Mouse (Mus musculus): ENCODE measurements at regions not wholly inside any gene's neighbourhood (a gene's known extent, or its start where the extent isn't known, plus 50 kb on each side); places are given as distances from the start of the nearest gene placed in this dataset.

DNA sequence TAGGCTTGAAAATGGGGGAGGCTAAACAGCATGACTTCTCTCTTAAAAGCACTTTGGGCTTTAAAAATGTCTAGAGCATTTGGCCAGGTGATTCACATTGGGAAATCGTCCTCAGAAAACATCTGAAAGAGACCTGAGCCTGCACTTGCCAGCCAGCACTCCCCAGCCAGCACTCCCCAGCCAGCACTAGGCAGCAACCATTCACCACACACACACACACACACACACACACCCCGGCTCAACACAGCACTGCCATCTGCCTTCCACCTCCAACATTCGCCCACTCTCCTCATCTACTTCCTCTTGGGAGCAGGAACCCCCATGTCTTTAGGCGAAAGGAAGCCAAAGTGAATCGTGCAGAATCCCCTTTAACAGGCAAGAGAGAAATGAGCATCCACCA, 85.4 kb downstream of the Atp23 start:
- H3K36me3 ChIP-seq (ENCODE audit: inconsistent target): no peaks in the 10 kb centered on the region
- no peak overlapping the region for H3K27ac ChIP-seq
- H3K4me3 ChIP-seq (ENCODE audit: inconsistent target): no peak overlapping the region
- 19% methylated on average over 5 of the region's 5 CpGs for WGBS (ENCODE audit: missing documents)
- H3K79me2 ChIP-seq (ENCODE audit: inconsistent target): no peaks in the 10 kb centered on the region

DNA sequence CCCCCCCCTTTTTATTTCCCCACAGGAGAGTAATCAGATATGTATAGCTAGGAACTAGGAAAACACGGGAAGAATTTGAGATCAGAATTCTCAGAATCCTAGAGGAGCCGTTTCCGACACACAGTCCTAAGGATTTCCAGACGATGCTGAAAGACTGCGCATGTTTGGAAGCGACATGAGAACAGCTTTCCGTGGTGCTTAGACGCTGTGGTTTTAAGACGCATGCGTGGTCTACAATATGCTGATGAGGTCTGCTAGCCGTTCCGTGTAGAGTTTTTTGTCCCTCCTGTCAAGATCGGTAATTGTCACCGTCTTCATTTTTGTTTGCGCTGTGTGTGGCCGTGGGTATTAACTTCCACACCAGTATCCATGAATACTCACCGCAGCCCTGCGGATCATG, 86.2 kb downstream of the Atp23 start:
- no peak overlapping the region for H3K27ac ChIP-seq
- H3K79me2 ChIP-seq (ENCODE audit: inconsistent target): no peaks in the 10 kb centered on the region
- no peaks in the 10 kb centered on the region for H3K36me3 ChIP-seq (ENCODE audit: inconsistent target)
- WGBS (ENCODE audit: missing documents): 96% methylated on average over 18 of the region's 18 CpGs
- no peak overlapping the region for H3K4me3 ChIP-seq (ENCODE audit: inconsistent target)

DNA sequence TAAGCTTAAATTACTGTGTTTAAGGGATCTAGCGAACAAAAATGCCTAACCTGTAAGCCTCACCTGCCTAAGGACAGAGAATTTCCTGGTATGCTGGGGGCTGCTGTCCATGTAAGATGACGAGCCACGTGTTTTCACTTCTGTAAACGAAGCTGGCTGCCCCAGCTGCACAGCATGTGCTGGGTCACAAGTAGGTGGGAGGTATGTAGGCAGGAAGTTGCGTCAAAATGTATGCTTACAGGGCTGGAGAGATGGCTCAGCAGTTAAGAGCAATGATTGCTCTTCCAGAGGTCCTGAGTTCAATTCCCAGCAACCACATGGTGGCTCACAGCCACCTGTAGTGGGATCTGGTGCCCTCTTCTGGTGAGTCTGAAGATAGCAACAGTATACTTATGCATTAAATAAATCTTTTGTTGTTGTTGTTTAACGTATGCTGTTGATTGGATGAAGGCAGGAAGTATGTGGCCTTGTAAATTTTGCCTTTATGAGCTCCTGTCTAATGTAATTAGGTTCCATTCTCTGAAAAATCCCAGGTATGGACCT, 88.0 kb downstream of the Atp23 start:
- Histone ChIP-seq H3K36me3 (ENCODE audit: inconsistent target) (no peaks in the 10 kb centered on the region), H3K79me2 (ENCODE audit: inconsistent target) (no peaks in the 10 kb centered on the region), H3K4me3 (ENCODE audit: inconsistent target) (no peak overlapping the region), H3K27ac (no peak overlapping the region)
- 41% methylated on average over 6 of the region's 6 CpGs for WGBS (ENCODE audit: missing documents)

DNA sequence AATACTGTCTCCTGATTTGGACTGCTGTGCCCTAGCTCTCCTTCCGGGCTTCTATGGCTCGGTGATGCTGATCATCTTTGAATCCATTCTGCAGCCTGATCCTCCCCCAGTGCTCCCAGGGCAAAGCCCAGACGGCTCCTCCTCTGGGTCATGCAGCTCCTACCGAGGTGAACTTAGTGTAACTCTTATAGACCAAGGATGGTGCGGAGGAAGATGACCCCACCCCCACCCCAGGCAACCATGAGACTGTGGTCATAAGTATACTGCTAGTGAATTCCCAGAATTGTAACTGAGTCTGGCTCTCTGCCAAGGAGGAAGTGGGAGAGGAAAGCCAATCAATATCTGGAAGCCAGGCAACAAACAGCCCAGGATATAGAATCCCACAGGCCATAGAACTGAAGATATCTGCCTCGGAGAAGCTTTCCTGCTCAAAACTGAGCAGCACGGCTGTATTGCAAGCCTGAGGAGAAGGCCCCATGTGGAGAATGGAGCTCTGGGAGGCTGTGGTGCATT, 88.9 kb downstream of the Atp23 start:
- H3K4me3 ChIP-seq (ENCODE audit: inconsistent target): no peak overlapping the region
- 88% methylated on average over 7 of the region's 7 CpGs for WGBS (ENCODE audit: missing documents)
- H3K27ac ChIP-seq: no peak overlapping the region

DNA sequence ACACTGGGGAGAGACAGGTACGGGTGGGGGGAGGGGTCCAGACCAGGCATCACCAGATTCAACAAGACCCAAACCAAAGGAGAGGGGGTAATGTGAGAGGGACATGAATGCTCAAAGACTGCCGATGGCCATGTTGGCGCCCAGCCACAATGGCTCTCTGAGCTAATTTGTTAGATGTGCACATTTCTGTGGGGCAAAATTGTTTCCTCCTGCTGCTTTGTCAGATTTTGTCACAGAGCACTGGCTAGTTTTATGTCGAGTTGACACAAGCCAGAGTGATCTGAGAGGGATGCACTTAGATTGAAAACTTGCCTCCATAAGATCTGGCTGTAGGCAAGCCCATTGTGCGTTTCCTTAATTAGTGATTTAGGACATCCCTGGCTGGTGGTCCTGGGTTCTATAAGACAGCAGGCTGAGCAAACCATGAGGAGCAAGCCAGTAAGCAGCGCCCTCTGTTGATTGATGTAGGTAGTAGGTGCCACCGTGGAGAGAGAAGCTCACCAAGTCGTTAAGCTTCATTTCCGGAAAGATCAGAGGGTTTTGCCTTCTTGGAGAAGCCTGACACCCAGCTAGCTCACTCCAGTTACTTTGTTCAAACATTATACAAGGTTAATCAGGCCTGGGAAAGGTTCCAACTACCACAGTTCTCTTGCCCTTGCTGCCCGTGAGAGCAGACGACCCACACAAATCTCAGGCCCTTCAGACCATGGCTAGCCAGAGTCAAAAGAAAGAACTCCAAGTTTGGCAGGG, 90.6 kb downstream of the Atp23 start:
- WGBS (ENCODE audit: missing documents): 81% methylated on average over 11 of the region's 11 CpGs
- Histone ChIP-seq H3K36me3 (ENCODE audit: inconsistent target) (no peaks in the 10 kb centered on the region), H3K4me3 (ENCODE audit: inconsistent target) (no peak overlapping the region), H3K79me2 (ENCODE audit: inconsistent target) (no peaks in the 10 kb centered on the region), H3K27ac (no peak overlapping the region)

More for the DNA sequence above, 88.9 kb downstream of the Atp23 start:
- Histone ChIP-seq H3K79me2 (ENCODE audit: inconsistent target) (no peaks in the 10 kb centered on the region), H3K36me3 (ENCODE audit: inconsistent target) (no peaks in the 10 kb centered on the region)

DNA sequence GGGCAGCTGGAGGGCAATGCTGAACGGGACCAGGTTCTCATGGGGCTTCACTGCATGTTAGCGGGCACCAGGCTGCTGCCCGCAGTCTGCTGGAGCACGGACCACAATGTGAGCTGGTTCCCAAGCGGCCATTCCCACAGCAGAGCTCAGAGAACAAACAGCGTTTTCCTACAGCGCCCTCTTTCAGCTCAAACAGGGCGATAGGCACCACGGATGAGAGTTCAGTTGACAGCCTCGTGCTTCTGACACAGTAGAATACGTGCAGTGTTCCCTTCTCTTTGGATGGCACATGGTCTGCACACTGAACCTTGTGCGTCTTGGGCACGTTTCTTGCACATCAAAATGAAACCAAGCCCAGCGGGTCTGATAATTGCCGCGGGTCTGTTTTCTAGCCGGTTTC, 91.6 kb downstream of the Atp23 start:
- H3K36me3 ChIP-seq (ENCODE audit: inconsistent target): no peaks in the 10 kb centered on the region
- 69% methylated on average over 17 of the region's 17 CpGs for WGBS (ENCODE audit: missing documents)
- H3K79me2 ChIP-seq (ENCODE audit: inconsistent target): no peaks in the 10 kb centered on the region
- H3K27ac ChIP-seq: no peak overlapping the region
- no peak overlapping the region; the same call in 1 of the 2 replicates for H3K4me3 ChIP-seq (ENCODE audit: inconsistent target)

DNA sequence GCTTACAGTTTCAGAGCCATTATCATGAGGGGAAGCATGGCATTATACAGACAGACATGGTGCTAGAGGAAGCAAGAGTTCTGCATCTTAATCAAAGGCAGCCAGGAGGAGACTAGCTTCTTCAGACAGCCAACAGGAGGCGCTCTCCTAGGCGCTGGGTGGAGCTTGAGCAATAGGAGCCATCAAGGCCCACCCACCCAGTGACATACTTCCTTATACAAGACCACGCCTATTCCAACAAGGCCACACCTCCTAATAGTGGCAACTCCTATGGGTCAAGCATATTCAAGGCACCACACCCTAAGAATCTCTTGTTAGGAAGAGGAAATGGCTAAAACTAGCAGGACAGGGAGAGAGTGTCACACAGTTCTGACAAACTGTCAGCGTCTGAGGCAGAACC, 94.3 kb downstream of the Atp23 start:
- H3K36me3 ChIP-seq (ENCODE audit: inconsistent target): no peaks in the 10 kb centered on the region
- no peak overlapping the region for H3K27ac ChIP-seq
- 88% methylated on average over 4 of the region's 4 CpGs for WGBS (ENCODE audit: missing documents)
- H3K79me2 ChIP-seq (ENCODE audit: inconsistent target): no peaks in the 10 kb centered on the region
- H3K4me3 ChIP-seq (ENCODE audit: inconsistent target): no peak overlapping the region

DNA sequence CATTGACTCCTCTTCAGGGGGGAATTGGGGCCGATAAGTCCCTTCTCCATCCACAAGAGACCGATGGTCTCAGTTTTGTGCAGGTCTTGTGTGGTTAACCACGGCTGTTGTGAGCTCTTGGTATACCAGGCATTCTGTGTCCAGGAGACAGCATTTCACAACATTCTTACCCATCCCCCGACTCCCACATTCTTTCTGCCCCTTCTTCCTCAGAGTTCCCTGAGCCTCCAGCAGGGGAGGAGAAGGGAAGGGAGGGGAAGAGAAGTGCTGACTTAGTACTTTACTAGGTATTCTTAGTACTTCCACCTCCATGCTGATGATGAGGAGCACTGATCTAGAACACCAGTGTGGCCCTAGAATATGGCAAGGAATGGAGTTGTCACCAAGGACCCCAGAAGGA, 98.4 kb downstream of the Atp23 start:
- H3K4me3 ChIP-seq (ENCODE audit: inconsistent target): no peak overlapping the region
- H3K79me2 ChIP-seq (ENCODE audit: inconsistent target): no peaks in the 10 kb centered on the region
- no peak overlapping the region for H3K27ac ChIP-seq
- 31% methylated on average over 4 of the region's 4 CpGs for WGBS (ENCODE audit: missing documents)
- H3K36me3 ChIP-seq (ENCODE audit: inconsistent target): no peaks in the 10 kb centered on the region

DNA sequence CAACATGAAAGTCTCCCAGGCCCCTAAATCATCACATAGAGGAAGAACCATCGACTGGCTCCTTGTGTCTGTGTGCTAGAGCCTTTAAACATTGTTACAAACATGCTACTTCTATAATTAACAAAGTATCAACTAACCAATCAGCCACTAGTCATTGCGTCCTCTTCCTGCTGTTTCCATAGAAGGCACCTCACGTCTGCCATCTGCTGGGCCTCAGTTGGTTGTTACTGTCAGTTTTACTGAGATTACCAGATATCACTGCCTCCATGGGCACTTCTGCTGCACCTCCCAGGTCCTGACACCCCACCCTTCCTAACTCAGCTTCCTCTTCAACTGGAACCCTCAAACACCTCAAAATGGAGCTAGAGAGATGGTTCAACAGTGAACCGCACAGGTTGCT, 101.8 kb downstream of the Atp23 start:
- Histone ChIP-seq H3K4me3 (ENCODE audit: inconsistent target) (no peak overlapping the region), H3K27ac (no peak overlapping the region), H3K79me2 (ENCODE audit: inconsistent target) (no peaks in the 10 kb centered on the region), H3K36me3 (ENCODE audit: inconsistent target) (no peaks in the 10 kb centered on the region)
- 53% methylated on average over 4 of the region's 4 CpGs for WGBS (ENCODE audit: missing documents)

DNA sequence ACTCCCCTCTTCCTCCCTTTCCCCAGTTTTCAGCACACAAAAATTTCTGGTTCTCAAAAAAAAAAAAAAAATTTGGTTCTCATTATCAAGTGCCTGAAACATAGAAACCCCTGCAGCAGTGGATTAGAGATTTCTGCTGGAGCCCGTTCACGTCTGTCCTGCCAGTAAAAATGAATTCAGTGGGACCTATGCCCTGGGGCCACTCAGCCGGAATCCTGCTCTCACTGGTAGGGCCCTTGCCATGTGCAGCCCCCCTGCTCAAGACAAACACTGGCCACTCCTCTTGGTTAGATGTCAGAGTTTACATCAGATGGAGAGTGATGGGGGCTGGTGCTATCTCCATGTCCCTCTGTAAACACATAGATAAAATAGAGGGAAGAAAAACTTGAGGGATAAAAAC, 108.0 kb downstream of the Atp23 start:
- no peaks in the 10 kb centered on the region for H3K36me3 ChIP-seq (ENCODE audit: inconsistent target)
- H3K79me2 ChIP-seq (ENCODE audit: inconsistent target): no peaks in the 10 kb centered on the region
- WGBS (ENCODE audit: missing documents): 49% methylated on average over 3 of the region's 3 CpGs
- no peak overlapping the region for H3K4me3 ChIP-seq (ENCODE audit: inconsistent target)
- H3K27ac ChIP-seq: no peak overlapping the region

DNA sequence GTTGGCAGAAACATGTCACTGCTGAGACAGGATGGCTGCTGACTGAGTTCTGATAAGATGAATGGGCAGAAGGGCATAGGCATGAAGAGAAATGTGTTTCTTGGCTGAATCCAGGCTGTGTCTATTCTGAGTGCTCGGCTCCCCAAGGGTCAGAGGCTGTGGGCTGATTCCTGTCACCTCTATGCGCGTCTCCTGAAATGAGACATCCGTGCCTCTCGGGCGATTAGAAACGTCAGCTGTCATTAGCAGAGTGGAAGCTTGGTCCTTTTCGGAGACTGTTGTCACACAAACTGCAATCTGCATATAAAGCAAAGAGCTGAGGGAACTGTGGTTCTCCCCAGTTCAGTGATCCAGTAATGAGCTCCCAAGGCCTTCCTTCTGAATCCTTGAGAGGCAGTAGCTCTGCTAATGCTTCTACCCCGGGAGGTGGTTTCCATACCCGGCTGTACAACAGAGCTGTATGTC, 108.8 kb downstream of the Atp23 start:
- WGBS (ENCODE audit: missing documents): 92% methylated on average over 10 of the region's 10 CpGs
- no peaks in the 10 kb centered on the region for H3K79me2 ChIP-seq (ENCODE audit: inconsistent target)
- no peaks in the 10 kb centered on the region for H3K36me3 ChIP-seq (ENCODE audit: inconsistent target)
- no peak overlapping the region for H3K4me3 ChIP-seq (ENCODE audit: inconsistent target)
- no peak overlapping the region for H3K27ac ChIP-seq

DNA sequence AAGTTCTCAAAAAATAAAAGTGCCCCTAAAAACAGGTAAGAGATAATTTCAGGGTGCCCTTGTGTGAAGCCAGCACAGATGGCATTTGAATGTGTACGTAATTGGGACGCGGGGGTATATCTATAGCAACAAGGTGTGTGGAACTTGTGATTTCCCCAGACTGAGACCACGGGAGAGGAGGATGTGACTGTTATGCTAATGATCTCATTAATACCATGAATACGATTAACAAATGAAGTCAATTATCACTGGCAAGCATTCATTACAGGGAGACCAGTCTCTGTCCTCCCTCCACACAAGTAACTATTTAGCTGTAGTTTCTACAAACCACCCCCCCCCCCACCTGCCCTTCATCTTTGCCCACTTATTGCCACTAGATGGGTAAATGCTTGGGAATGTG, 112.9 kb downstream of the Atp23 start:
- WGBS (ENCODE audit: missing documents): 89% methylated on average over 5 of the region's 5 CpGs
- H3K79me2 ChIP-seq (ENCODE audit: inconsistent target): no peaks in the 10 kb centered on the region
- H3K4me3 ChIP-seq (ENCODE audit: inconsistent target): no peak overlapping the region
- no peak overlapping the region for H3K27ac ChIP-seq
- H3K36me3 ChIP-seq (ENCODE audit: inconsistent target): no peaks in the 10 kb centered on the region

DNA sequence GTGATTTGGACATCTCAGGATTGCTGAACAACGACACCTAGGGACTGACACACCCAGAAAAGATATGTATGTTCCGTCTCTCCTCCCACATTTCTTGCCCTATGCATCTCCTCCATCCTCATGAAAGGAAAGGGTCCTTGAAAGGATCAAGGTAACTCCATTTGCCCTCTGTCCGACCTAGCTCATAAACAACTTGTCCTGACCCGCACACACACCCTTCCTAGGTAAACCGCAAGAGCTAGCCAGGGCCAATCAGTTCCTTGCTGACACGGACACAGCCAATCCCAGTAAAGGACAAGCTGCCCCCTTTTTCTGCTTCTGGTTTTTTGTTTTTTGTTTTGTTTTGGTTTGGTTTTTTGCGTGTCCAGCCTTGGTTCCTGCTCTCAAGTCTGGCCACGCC, 118.0 kb downstream of the Atp23 start:
- 91% methylated on average over 8 of the region's 8 CpGs for WGBS (ENCODE audit: missing documents)

DNA sequence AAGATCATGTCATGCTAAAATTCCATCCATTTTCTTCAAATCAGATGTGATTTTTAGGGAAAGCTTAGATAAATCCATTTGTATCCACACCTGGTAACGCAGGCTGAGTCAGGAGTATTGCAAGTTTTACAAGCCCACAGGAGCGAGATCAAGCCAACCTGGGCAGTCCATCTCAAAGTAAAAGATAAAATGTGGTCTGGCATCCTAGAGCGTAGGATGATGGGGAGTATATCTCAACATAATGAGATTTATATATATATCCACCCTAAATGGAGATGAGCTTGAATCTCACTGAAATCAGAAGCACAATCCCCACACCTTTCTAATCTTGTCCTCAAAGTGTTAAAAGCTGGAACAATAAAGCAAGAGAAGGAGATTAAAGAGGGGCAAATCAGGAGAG, 124.6 kb downstream of the Atp23 start:
- WGBS (ENCODE audit: missing documents): 82% methylated on average over 3 of the region's 3 CpGs
- H3K79me2 ChIP-seq (ENCODE audit: inconsistent target): no peaks in the 10 kb centered on the region
- H3K4me3 ChIP-seq (ENCODE audit: inconsistent target): no peak overlapping the region
- H3K27ac ChIP-seq: no peak overlapping the region
- no peaks in the 10 kb centered on the region for H3K36me3 ChIP-seq (ENCODE audit: inconsistent target)

More for the DNA sequence above, 118.0 kb downstream of the Atp23 start:
- H3K27ac ChIP-seq: no peak overlapping the region
- no peaks in the 10 kb centered on the region for H3K36me3 ChIP-seq (ENCODE audit: inconsistent target)
- H3K79me2 ChIP-seq (ENCODE audit: inconsistent target): no peaks in the 10 kb centered on the region
- no peak overlapping the region for H3K4me3 ChIP-seq (ENCODE audit: inconsistent target)

DNA sequence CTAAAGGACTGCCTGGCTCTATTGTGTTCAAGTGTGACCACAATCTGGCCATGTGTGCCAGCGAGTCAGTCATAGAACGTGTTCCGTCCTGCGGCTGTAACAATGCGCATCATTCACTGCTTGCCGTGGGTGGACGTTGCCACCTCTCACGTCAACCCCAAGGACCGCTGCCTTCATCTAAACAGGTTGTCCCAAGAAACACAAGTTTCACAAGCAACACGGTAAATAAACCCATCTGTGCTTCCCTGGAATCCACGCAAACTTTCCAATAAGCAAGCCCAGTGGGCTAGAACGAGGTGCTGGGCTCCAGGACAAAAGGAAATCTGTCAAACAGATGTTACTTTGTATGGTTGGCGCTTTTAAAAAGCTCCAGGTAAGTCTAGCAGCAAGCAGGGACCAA, 125.2 kb downstream of the Atp23 start:
- Histone ChIP-seq H3K27ac (no peak overlapping the region), H3K36me3 (ENCODE audit: inconsistent target) (no peaks in the 10 kb centered on the region), H3K4me3 (ENCODE audit: inconsistent target) (no peak overlapping the region), H3K79me2 (ENCODE audit: inconsistent target) (no peaks in the 10 kb centered on the region)
- 79% methylated on average over 13 of the region's 13 CpGs for WGBS (ENCODE audit: missing documents)

Data from macrophage (primary cell).